ENCODE assay signal across 9 mouse cellular contexts in the genomic region with DNA sequence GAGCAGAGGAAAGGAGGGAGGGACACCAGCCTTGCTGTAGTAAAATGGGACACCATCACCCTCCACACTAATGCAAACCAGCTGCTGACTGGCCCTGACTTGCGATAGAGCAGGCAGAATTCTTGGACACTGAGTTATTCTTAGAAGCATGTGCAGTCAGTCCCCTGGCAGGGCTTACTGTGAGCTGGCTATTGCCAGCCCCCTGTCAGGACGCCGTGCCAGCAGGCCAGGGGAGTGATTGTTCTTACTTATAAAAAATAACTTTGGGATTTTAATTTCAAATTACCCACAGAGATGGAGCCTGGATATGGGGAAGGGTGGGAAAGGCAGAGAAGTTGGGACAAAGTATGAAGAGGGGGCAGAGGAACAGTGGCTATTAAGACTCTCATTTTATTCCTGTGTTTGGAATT.
DNase-seq lines count a peak whose midpoint lies in the region; ATAC-seq and TF ChIP-seq lines count a peak whose summit lies in the region.
"Had no signal": no experiment of that assay in that cellular context is flagged by ENCODE, and none has a peak within 500 bp of the region (broad histone marks: within the 10 kb centered on the region; RNA-seq: fewer than 3 reads in every experiment).

No protein-coding gene starts in this region.

- ATAC-seq in intestine, embryonic 16.5 days: peak; percentile 38; the same call in 1 of the 2 replicates
- no peak for ATAC-seq in intestine, embryonic 15.5 days
- peak; percentile 75 for ATAC-seq in lung, embryonic 14.5 days (ENCODE audit: insufficient read depth)
- ATAC-seq in megakaryocyte progenitor cell, adult 5-6 weeks (replicated peaks; ENCODE audit: poor library complexity): no peak

- H3K4me3 ChIP-seq in intestine, embryonic 16.5 days (ENCODE audit: low read length): no peak overlapping the region
- H3K4me3 ChIP-seq in intestine, embryonic 15.5 days (replicated peaks): no peak overlapping the region
- no peak overlapping the region for H3K4me3 ChIP-seq in lung, embryonic 14.5 days (ENCODE audit: low read depth, low read length)

- peaks cover 2% of the 10 kb centered on the region; the same call in 1 of the 2 replicates for H3K4me1 ChIP-seq in intestine, embryonic 16.5 days (ENCODE audit: control insufficient read depth, insufficient read depth, low read length)
- no peaks in the 10 kb centered on the region for H3K4me1 ChIP-seq in intestine, embryonic 15.5 days (replicated peaks)
- peaks cover 4% of the 10 kb centered on the region for H3K4me1 ChIP-seq in lung, embryonic 14.5 days (ENCODE audit: insufficient read depth)

- H3K9me3 ChIP-seq in intestine, embryonic 16.5 days (ENCODE audit: control insufficient read depth, low read length): no peaks in the 10 kb centered on the region
- no peaks in the 10 kb centered on the region for H3K9me3 ChIP-seq in intestine, embryonic 15.5 days
- H3K9me3 ChIP-seq in lung, embryonic 14.5 days (ENCODE audit: low read depth, low read length): no peaks in the 10 kb centered on the region

- no peak for TF ChIP-seq CTCF in lung, embryonic 14.5 days (IDR thresholded peaks at IDR 0.05; ENCODE audit: low read depth)

- 47% methylated on average over 3 of the region's 3 CpGs for WGBS in intestine, embryonic 16.5 days
- WGBS in intestine, embryonic 15.5 days: 43% methylated on average over 3 of the region's 3 CpGs
- WGBS in lung, embryonic 14.5 days: 41% methylated on average over 3 of the region's 3 CpGs

- DNase-seq in embryo, embryonic 10.5 days (ENCODE audit: low spot score): peak; percentile 61
- peak; percentile 63 for DNase-seq in heart, adult 8-10 months (ENCODE audit: low spot score)
- DNase-seq in lung, embryonic 14.5 days: peak; percentile 67
- no peak for DNase-seq in liver
- no peak for DNase-seq in urinary bladder, adult 2 months (ENCODE audit: low spot score)

- no peaks in the 10 kb centered on the region for H3K27me3 ChIP-seq in intestine, embryonic 16.5 days (replicated peaks; ENCODE audit: control insufficient read depth, insufficient read depth, low read length)
- H3K27me3 ChIP-seq in intestine, embryonic 15.5 days (replicated peaks): no peaks in the 10 kb centered on the region
- no peaks in the 10 kb centered on the region for H3K27me3 ChIP-seq in lung, embryonic 14.5 days (ENCODE audit: insufficient read depth, low read length)

- no peaks in the 10 kb centered on the region for H3K36me3 ChIP-seq in intestine, embryonic 16.5 days (ENCODE audit: control insufficient read depth, insufficient read depth, low read length)
- no peaks in the 10 kb centered on the region for H3K36me3 ChIP-seq in intestine, embryonic 15.5 days
- H3K36me3 ChIP-seq in lung, embryonic 14.5 days (ENCODE audit: insufficient read depth): no peaks in the 10 kb centered on the region

- H3K9ac ChIP-seq in intestine, embryonic 16.5 days (ENCODE audit: low read depth, low read length): no peak overlapping the region
- no peak overlapping the region for H3K9ac ChIP-seq in intestine, embryonic 15.5 days
- H3K9ac ChIP-seq in lung, embryonic 14.5 days: no peak overlapping the region
- H3K9ac ChIP-seq: liver, embryonic 14.5 days had no signal

- no peak overlapping the region for H3K27ac ChIP-seq in intestine, embryonic 16.5 days (ENCODE audit: low read length)
- no peak overlapping the region for H3K27ac ChIP-seq in intestine, embryonic 15.5 days
- H3K27ac ChIP-seq in lung, embryonic 14.5 days (ENCODE audit: low read depth): peak overlapping the region; percentile 54
- H3K27ac ChIP-seq: liver, embryonic 14.5 days had no signal

- H3K4me2 ChIP-seq in intestine, embryonic 16.5 days (ENCODE audit: low read depth, low read length): no peak overlapping the region
- H3K4me2 ChIP-seq in intestine, embryonic 15.5 days (replicated peaks): no peak overlapping the region
- no peak overlapping the region for H3K4me2 ChIP-seq in lung, embryonic 14.5 days

Comparison
In these comparisons a context has a peak if more than half of its experiments do, and no peak if none do; other contexts are left out.
1. ATAC-seq: peak in intestine, embryonic 16.5 days (single experiment) and lung, embryonic 14.5 days (single experiment); none in intestine, embryonic 15.5 days (single experiment) and megakaryocyte progenitor cell, adult 5-6 weeks (single experiment).
2. DNase-seq: peak in embryo, embryonic 10.5 days (single experiment), heart, adult 8-10 months (single experiment) and lung, embryonic 14.5 days (single experiment); none in liver (single experiment) and urinary bladder, adult 2 months (single experiment).